Mouse (Mus musculus): ENCODE data around the gene E2f2. TPM values are rescaled to one million over a fixed set of nuclear protein-coding genes. Genes with fewer than 3 reads are reported as not detected.

Gene E2f2
- 63.4 and 69.1 TPM in 2 replicates for polyA plus RNA-seq (2016; fragmentation: Nextera tagmentation; extraction: Ambion mirVana)

DNA sequence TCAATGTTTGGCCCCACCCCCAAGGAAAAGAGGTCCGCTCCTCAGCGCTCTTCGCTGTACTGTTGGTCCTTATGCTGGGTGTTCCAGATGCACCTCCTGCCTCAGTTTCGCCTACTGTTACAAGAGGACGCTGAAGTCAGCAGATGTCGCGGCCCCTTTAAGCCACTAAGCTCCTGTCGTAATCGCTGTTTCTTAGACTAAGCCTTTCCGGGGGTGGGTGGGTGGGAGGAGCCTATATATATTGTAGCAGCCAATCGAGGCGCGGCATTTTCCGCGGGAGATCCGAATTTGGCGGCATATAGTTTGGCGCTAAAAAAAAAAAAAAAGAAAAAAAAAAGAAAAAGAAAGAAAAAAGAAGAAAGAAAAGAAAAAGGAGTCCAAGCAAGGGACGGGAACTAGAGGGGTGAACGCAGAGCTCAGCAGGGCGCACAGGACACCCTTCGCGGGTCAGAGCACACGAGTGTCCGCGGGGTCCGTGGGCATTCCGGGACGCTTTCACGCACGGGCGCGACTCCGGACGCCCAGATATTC lies at the start of gene E2f2:
Gene E2f2 (plus strand): TSS at position 384 of the 531 bp plus-strand sequence.
- Histone ChIP-seq H3K27ac (peak within 1 kb of the TSS; percentile 99), H3K4me2 (peak within 1 kb of the TSS; percentile 91), H3K9me3 (replicated peaks) (no peaks in the 10 kb centered on the region), H3K4me1 (peaks cover 56% of the 10 kb centered on the region), H3K36me3 (peaks cover 32% of the 10 kb centered on the region), H3K27me3 (replicated peaks) (peaks cover 3% of the 10 kb centered on the region; the same call in 1 of the 2 replicates), H3K9ac (peak within 1 kb of the TSS; percentile 100), H3K4me3 (peak within 1 kb of the TSS; percentile 84)
- ATAC-seq: peak; percentile 48
- under 1% methylated on average over 35 of the region's 35 CpGs for WGBS (ENCODE audit: insufficient replicate concordance)

DNA sequence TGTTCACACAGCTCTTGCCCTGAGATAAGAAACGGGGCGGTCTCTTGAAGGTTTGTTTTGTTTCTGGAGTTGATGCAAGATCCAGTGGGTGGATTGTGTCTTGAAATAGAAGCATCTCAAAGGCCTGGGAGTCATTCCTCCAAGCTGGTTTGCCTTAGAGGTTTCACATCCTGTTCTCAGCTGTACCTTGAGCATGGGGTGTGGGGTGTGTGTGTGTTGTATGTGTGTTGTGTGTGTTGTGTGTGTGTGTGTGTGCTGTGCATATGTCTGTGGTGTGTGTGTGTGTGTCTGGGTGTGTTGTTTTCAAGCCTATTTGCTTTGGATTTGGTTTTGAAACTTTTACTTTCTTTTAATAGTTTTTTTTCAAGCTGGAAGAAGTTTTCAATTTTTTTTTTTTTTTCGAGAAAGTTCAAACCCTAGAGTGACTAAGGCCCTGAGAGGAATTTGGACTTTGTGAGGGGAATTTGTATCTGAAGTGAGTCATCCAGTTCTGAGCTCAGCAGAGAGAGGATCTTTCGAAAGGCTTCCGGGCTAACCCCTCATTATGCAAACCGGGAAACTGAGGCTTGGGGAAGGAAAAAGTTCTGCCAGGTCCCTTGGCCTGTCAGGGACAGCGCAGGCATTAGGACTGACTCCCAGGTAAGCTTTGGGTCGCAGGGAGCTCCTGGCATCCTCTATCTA lies 48.9 kb upstream of the E2f2 start:
- WGBS (ENCODE audit: insufficient replicate concordance): 33% methylated on average over 8 of the region's 8 CpGs

DNA sequence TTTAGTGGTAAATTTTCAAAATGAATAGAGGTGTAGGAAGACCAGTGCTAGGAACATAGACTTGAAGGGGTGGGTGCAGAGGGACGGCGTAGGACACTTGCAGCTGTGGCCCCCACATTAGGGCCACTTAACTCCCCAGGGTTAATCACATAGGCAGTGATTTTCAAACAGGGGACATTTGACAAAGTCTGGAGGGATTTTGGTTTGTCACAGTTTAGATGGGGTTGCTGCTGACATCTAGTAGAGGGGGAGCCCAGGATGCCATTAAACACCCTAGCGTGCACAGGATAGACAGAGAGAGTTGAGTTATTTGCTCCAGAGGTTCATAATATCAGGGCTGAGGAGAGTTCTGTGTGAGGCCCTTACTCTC lies 48.4 kb upstream of the E2f2 start:
- H3K27ac ChIP-seq: no peak overlapping the region
- H3K36me3 ChIP-seq: no peaks in the 10 kb centered on the region
- no peaks in the 10 kb centered on the region for H3K9me3 ChIP-seq (replicated peaks)
- no peak for ATAC-seq
- no peak overlapping the region for H3K4me3 ChIP-seq
- WGBS (ENCODE audit: insufficient replicate concordance): 75% methylated on average over 3 of the region's 3 CpGs
- H3K27me3 ChIP-seq (replicated peaks): peaks cover 40% of the 10 kb centered on the region
- no peak overlapping the region for H3K9ac ChIP-seq
- no peak overlapping the region for H3K4me2 ChIP-seq
- H3K4me1 ChIP-seq: peaks cover 14% of the 10 kb centered on the region

More for the DNA sequence above, 48.9 kb upstream of the E2f2 start:
- Histone ChIP-seq H3K9ac (no peak overlapping the region), H3K36me3 (no peaks in the 10 kb centered on the region), H3K9me3 (replicated peaks) (no peaks in the 10 kb centered on the region), H3K27ac (no peak overlapping the region), H3K4me1 (peaks cover 14% of the 10 kb centered on the region), H3K4me3 (no peak overlapping the region), H3K4me2 (no peak overlapping the region), H3K27me3 (replicated peaks) (peaks cover 43% of the 10 kb centered on the region)
- no peak for ATAC-seq

DNA sequence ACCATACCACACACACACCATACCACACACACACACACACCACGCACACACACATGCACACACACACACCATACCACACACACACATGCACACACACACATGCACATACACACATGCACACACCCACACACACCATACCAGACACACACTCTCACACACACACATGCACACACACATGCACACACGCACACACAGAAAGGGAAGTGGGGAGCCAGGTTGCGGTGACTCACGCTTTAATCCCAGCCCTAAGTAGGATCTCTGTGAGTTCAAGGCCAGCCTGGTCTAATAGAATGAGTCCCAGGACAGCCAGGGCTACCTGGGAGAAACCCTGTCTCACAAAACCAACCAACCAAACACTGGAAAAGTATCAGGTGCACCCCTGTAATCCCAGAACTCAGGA lies 47.6 kb upstream of the E2f2 start:
- H3K4me3 ChIP-seq: no peak overlapping the region
- no peak overlapping the region for H3K27ac ChIP-seq
- H3K4me1 ChIP-seq: peaks cover 14% of the 10 kb centered on the region
- WGBS (ENCODE audit: insufficient replicate concordance): 89% methylated on average over 4 of the region's 4 CpGs
- peaks cover 32% of the 10 kb centered on the region for H3K27me3 ChIP-seq (replicated peaks)
- H3K36me3 ChIP-seq: no peaks in the 10 kb centered on the region
- H3K9ac ChIP-seq: no peak overlapping the region
- H3K9me3 ChIP-seq (replicated peaks): no peaks in the 10 kb centered on the region
- no peak for ATAC-seq
- H3K4me2 ChIP-seq: no peak overlapping the region

DNA sequence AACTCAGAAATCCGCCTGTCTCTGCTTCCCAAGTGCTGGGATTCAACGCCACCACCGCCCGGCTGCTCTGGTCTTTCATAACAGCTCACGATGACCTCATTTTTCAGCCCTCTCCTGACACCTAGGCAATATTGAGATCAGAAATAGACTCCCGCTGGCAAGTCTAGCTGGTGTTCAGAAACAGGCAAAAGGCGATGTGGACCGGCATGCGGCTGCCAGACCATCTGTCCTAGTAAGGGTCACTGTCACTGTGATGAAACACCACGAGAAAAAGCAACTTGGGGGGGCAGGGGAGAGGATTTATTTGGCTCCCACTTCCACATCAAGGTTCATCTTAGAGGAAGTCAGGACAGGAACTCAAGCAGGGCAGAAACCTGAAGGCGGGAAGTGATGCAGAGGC lies 46.7 kb upstream of the E2f2 start:
- WGBS (ENCODE audit: insufficient replicate concordance): 70% methylated on average over 11 of the region's 11 CpGs
- Histone ChIP-seq H3K27ac (no peak overlapping the region), H3K4me3 (no peak overlapping the region), H3K9ac (no peak overlapping the region), H3K27me3 (replicated peaks) (peaks cover 27% of the 10 kb centered on the region), H3K4me1 (peaks cover 14% of the 10 kb centered on the region), H3K9me3 (replicated peaks) (peaks cover 6% of the 10 kb centered on the region; the same call in 1 of the 2 replicates), H3K4me2 (no peak overlapping the region), H3K36me3 (no peaks in the 10 kb centered on the region)
- no peak for ATAC-seq

DNA sequence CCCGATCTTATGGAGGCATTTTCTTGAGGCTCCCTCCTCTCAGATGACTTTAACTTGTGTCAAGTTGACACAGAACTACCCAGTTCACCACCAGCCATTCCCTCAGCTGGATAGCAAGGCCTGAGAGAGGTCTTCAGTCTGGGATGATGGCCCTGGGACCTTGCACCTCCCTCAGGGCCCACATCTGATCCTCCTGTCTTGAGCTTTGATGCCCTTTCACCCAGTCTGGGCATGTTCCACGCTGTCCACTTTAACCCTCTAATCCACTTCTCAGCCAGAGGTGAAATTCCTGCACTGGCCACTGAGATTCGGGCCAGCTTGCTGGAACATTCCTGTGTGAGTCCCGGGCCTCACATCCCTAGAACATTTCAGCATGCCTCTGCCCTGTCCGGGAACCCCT lies 46.2 kb upstream of the E2f2 start:
- Histone ChIP-seq H3K9me3 (replicated peaks) (peaks cover 6% of the 10 kb centered on the region; the same call in 1 of the 2 replicates), H3K4me2 (no peak overlapping the region), H3K27ac (no peak overlapping the region), H3K4me3 (no peak overlapping the region), H3K4me1 (peaks cover 14% of the 10 kb centered on the region), H3K9ac (no peak overlapping the region), H3K36me3 (no peaks in the 10 kb centered on the region), H3K27me3 (replicated peaks) (peaks cover 24% of the 10 kb centered on the region)
- no peak for ATAC-seq
- WGBS (ENCODE audit: insufficient replicate concordance): 70% methylated on average over 5 of the region's 5 CpGs

DNA sequence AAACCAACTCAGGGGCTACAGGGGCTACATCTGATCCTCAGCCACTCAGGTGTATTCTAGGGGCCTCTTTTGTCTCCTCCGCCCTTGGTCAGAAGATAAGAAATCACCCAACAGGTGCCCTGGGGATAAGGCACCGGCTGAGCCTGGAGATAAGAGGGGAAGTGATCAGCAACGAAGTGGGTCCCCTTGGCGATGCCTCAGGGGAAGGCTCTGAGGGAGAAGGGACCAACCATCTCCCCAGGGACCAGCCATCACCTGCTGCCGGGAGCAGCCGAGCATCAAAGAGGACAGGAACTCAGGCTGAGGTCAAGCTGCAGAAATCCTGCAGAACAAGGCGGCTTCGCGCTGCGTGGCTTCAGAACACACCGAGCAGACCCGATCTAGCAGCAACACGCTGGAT lies 44.5 kb upstream of the E2f2 start:
- H3K4me1 ChIP-seq: peaks cover 14% of the 10 kb centered on the region
- H3K36me3 ChIP-seq: no peaks in the 10 kb centered on the region
- peaks cover 6% of the 10 kb centered on the region; the same call in 1 of the 2 replicates for H3K9me3 ChIP-seq (replicated peaks)
- H3K4me3 ChIP-seq: no peak overlapping the region
- H3K9ac ChIP-seq: no peak overlapping the region
- peaks cover 25% of the 10 kb centered on the region for H3K27me3 ChIP-seq (replicated peaks)
- no peak overlapping the region for H3K4me2 ChIP-seq
- no peak for ATAC-seq
- 38% methylated on average over 13 of the region's 13 CpGs for WGBS (ENCODE audit: insufficient replicate concordance)
- H3K27ac ChIP-seq: no peak overlapping the region

DNA sequence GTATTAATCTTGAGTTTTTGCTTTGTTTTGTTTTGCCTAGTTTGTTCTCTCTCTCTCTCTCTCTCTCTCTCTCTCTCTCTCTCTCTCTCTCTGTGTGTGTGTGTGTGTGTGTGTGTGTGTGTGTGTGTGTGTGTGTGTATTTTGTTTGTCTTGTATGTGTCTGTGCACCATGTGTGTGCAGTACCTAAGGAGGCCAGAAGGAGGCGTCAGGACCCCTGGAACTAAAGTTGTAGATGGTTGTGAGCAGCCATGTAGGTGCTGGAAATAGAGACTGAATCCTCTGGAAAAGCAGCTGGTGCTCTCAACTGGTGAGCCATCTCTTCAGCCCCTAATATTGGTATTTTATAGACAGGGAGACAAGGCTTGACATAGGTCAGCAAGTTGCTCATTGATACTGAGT lies 42.4 kb upstream of the E2f2 start:
- no peak overlapping the region for H3K4me2 ChIP-seq
- peaks cover 6% of the 10 kb centered on the region; the same call in 1 of the 2 replicates for H3K9me3 ChIP-seq (replicated peaks)
- no peak overlapping the region for H3K4me3 ChIP-seq
- no peak for ATAC-seq
- no peak overlapping the region for H3K27ac ChIP-seq
- H3K4me1 ChIP-seq: peaks cover 8% of the 10 kb centered on the region
- 47% methylated on average over 1 of the region's 1 CpGs for WGBS (ENCODE audit: insufficient replicate concordance)
- peaks cover 47% of the 10 kb centered on the region for H3K27me3 ChIP-seq (replicated peaks)
- H3K9ac ChIP-seq: no peak overlapping the region
- no peaks in the 10 kb centered on the region for H3K36me3 ChIP-seq

DNA sequence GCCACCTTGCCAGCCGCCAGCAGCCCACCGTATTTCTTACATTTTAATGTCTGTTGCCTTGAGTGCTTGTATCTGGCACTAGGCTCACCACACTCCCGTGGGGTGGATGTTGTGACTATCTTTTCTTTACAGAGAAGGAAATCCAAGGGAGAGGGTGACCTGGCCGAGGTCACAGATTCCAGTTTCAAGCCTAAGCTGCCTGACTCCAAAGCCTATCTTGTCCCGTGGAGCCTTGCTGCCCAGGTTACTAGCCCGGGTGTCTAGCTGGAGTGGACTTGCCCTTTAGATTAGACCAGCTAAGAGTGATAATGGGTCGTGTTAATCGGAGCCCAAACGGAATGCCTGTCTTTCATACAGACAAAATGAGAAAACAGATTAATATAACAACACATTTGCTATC lies 38.4 kb upstream of the E2f2 start:
- H3K27me3 ChIP-seq (replicated peaks): peaks cover 78% of the 10 kb centered on the region
- no peak for ATAC-seq
- H3K9me3 ChIP-seq (replicated peaks): peaks cover 6% of the 10 kb centered on the region; the same call in 1 of the 2 replicates
- no peak overlapping the region for H3K4me3 ChIP-seq
- 18% methylated on average over 9 of the region's 9 CpGs for WGBS (ENCODE audit: insufficient replicate concordance)
- H3K36me3 ChIP-seq: no peaks in the 10 kb centered on the region
- H3K9ac ChIP-seq: no peak overlapping the region
- H3K4me2 ChIP-seq: no peak overlapping the region
- peak overlapping the region; percentile 71; the same call in 1 of the 2 replicates for H3K27ac ChIP-seq
- H3K4me1 ChIP-seq: peaks cover 17% of the 10 kb centered on the region

DNA sequence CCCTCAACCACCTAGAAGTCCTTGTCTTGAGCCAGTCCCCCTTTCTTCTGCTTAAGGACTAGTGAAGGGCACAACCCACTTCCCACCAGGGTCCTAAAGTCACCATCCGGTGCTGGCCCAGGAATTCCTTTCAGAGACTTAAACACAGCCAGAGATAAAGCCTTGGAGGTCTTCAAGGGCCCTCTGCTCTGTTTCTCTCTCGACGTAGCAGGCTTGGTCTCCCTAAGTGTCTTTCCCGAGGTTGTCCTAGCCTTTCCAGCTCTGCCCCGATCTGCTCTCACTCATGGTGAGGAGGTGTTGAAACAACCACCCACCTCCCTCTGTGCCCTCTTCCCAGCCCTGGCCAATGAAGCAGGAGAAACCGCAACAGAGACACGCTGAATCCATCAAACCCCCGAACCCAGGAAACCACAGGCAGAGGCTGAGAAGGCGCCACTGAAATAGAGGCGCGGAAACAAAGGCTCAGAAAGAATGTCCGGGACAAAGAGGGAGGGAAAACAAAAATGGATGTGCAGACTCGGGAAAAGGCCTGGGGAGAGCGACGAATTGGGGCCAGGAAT lies 37.7 kb upstream of the E2f2 start:
- Histone ChIP-seq H3K27me3 (replicated peaks) (peaks cover 85% of the 10 kb centered on the region), H3K4me1 (peaks cover 24% of the 10 kb centered on the region), H3K36me3 (no peaks in the 10 kb centered on the region), H3K27ac (peak overlapping the region; percentile 71), H3K9ac (no peak overlapping the region), H3K9me3 (replicated peaks) (peaks cover 6% of the 10 kb centered on the region; the same call in 1 of the 2 replicates), H3K4me2 (peak overlapping the region; percentile 64), H3K4me3 (peak overlapping the region; percentile 36)
- ATAC-seq: no peak
- WGBS (ENCODE audit: insufficient replicate concordance): 1% methylated on average over 15 of the region's 15 CpGs

DNA sequence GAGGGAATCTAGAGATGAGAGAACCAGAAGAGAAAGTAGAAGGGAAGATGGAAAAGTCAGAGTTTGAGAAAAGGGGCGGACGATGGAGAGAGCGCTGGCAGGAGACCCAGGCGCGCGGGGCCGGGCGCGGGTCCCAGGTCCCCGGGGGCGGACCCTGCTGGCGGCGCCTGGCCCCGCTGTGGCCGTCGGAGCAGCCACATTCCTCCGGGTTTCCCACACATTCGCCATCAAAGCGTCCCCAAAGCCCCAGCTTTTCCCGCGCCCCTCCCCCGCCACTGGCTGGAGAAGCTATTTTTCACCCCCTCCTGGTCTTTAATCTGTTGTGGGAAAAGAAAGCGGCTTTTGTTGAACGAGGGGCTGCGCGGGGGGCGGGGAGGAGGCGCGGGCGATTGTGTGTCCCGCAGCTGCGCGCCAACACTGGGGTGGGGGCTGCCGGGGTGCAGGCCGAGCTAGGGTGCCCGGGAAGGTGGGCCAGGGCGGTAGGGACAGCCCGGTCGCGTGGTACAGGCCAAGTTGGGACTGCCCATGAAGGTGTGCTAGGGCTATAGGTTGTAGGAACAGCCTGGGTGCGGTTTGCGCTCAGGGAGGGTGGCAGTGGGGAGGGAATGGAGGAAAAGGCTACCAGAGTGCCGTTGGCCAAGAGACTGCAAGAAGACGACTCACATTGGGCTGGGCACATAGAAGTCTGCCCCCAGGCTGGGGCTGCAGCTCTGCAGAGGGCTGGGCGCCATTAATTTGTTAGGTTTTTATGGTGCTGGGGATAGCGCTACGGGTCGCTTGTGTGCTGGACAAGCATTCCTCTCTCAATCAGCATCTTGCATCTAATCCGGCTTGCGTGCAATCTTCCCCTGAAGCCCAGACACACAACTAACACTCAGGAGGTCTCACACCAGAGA lies 37.0 kb upstream of the E2f2 start:
- H3K4me1 ChIP-seq: peaks cover 32% of the 10 kb centered on the region
- whole genome bisulfite sequencing (ENCODE audit: insufficient replicate concordance): 6% methylated on average over 50 of the region's 50 CpGs
- H3K4me3 ChIP-seq: peak overlapping the region; percentile 36
- no peaks in the 10 kb centered on the region for H3K9me3 ChIP-seq (replicated peaks)
- H3K36me3 ChIP-seq: no peaks in the 10 kb centered on the region
- peak overlapping the region; percentile 71 for H3K27ac ChIP-seq
- 0 out of 2 replicates have a peak overlapping the region, but pooled peaks have one; percentile 0 for H3K9ac ChIP-seq
- peaks cover 91% of the 10 kb centered on the region for H3K27me3 ChIP-seq (replicated peaks)
- peak overlapping the region; percentile 64 for H3K4me2 ChIP-seq
- no peak for ATAC-seq
